Mouse (Mus musculus) adrenal gland, adult 8-10 months (tissue): ENCODE measurements around the gene Aunip. TPM values are rescaled to one million over a fixed set of nuclear protein-coding genes. Genes with fewer than 3 reads are reported as not detected.

Source experiments
- DNase-seq: peaks from one replicate; pipeline ENCODE4 v3.0.0; 2022
- total RNA-seq, 4 experiments: library from RNA; stranded (reverse); gene quantifications; 2 replicates each; pipeline ENCODE4 v1.2.4; 2022

Aunip gene
- total RNA-seq, 4 experiments from 2014 or later = 0.66 to 2.4 (median 2.2) TPM

DNA sequence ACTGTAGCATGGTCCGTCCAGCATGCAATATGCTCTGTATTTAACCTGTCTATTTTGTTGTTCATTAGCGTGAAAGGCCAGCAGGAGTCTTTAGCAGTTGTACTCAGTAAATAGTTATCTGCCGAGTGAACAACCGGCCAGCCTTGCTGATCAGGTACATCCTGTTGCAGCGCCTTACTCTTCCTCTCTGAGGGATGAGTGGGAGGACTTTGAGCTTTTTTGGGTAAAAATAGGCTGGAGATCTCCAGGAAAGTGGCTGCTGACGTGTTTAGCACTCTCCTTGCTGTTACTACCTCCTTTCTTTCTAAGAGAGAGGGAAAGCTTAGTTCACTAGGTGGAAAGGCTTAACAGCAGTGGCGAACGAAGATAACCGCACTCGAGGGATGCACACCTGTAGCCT lies 6.9 kb downstream of the Aunip start:
- DNase-seq = no peak

GRCm38 (mm10) chr4:134518541-134518940 lies 7.7 kb downstream of the Aunip start:
- DNase-seq = no peak

DNA sequence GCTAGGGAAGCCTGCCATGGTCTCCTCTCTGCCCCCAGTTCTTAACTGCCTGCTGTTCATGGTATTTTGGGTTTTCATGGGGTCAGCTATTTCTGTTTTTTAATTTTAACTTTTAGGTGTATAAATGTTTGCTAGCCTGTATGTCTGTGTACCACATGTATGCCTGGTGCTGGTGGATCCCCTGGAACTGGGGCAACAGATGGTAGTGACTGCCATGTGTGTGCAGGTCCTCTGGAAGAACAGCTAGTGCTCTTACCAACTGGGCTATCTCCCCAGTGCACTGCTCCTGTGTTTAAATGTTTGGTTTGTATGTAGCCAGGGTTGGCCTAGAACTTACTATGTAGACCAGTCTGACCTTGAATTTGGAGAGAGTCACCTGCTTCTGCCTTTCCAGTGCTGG lies 8.5 kb downstream of the Aunip start:
- DNase-seq = no peak

GRCm38 (mm10) chr4:134523447-134523846 lies 12.6 kb downstream of the Aunip start:
- DNase-seq = no peak

DNA sequence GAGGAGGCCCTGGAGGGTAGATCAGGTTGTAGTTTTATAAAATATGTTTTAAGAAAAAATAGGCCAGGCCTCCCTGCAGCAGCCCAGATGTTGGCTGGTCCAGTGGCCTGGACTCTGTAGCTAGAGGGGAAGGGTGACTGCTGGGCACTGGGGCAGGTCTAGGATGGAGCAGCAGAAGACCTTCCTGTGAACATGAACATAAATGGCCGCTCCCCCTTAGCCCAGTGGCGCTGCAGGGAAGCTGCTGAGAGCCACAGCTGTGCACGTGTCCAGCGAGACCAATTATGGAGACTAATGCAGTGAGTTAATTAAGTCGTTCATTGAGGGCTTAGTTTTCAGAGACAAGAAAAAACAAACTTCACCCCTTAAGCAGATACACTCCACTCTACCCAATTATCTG lies 15.0 kb downstream of the Aunip start:
- DNase-seq = no peak

DNA sequence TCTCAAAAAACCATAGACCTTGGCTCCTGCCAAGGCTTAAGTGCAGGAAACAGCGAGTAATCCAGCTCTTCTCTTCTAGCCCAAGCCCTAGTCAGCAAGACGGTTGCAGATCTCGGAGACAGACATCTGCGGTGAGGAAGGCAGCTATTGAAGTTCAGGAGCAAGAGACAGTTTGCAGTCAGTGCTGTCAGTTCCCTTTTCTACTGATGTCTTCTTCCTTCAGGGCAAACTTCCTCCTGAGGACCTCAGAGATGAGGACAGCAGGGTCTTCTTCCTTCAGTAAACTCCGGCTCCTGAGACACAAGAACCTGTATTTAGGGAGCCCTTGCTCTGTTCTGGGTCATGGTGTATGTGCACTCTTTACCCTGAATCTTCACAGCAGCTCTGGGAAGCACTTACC lies 15.4 kb downstream of the Aunip start:
- no peak for DNase-seq

GRCm38 (mm10) chr4:134532928-134533327 lies 22.1 kb downstream of the Aunip start:
- no peak for DNase-seq

GRCm38 (mm10) chr4:134533421-134533820 lies 22.6 kb downstream of the Aunip start:
- DNase-seq = no peak

DNA sequence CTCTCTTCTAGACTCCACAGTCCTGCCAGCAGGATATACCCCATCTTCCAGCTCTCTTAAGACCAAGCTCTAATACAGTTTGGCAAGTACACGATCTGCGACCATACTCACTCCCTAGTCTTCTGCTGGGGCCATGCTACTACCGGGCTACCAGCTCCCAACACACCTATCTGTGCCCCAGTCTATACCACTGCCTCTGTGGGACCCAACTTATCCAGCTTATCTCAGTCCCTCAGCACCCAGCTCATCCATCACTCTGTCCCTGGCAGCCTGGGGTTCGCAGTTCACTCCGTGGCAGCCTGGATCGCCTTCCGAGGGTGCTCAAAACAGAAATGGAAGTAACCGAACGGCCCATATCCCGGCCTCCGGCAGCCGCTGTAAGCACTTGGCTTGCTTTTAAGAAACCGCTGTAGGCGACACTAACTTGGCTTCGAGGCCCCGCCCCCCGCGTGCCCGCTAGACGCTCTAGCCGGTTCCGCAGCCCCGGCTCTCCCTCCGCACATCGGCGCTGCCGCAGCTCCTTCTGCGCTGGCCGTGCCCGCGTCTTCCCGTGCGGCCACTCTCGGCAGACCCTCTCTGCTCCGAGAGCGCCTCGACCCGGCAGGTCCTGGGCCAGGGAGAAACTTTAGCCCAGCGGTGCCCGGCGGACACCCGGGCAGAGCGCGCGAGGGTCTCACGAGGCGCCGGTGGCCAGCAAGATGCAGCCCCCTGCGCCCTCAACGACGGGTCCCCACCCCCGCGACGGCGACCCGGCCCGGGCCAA lies 23.5 kb downstream of the Aunip start:
- DNase-seq = peak; percentile 70

DNA sequence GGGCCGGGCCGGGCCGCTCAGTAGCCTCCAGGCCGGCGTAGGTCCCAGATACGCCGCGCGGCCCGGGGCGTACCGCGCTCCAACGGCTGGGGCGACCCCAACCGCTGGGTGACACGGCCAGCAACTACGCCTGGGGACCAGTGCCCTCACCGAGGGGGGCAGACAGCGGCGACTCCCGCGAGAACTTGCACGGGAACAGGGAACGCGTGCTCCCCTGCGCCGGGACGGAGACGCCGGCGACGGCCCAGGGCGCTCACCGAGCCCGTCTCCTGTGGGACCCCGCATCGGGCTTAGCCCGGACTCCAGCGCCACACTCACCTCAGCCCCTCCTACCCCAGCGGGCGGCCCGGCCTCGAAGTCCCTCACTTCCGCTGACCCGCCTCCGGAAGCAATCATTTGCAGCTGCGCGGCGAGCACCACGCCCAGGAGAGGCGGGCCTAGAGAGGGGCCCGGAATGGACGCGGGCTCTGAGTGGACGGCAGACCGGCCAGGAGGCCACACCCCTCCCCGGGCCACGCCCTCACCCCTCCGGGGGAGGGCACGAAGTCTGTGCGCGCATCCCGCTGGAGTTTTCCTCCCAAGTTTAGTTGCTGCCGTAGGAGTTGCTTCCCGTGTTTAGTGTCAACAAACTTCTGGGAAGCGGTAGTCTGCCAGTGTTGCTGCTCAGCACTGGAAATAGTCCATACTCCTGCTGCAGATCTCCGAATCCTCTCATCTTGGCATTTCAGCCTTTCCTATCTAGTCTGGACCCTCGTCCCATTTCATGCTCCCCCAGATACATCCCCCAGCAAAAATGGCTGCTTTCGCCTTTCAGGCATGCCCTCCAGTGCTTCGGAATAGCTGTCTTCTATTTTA lies 24.4 kb downstream of the Aunip start, which contains the start of gene Mtfr1l:
TSS of gene Mtfr1l (minus strand) at position 456 of the 855 bp plus-strand sequence.
- DNase-seq = peak; percentile 98

DNA sequence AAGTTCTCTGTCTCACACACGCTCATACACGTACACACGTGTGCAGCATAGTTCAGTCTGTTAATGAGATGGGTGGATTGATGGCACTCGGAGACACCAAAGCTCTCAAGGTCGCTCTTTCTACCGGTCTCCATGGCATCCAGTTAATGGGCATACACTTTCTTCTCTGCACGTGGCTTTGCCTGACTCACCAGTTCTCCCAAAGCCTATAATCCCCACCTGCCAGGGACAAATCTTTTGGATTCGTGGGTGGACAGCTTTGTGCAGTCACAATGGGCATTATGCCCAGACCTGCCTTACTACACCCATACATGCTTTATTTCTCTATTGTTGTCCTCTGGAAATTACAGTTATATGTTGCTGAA lies 25.0 kb downstream of the Aunip start:
- DNase-seq = peak; percentile 69

GRCm38 (mm10) chr4:134538997-134539580 lies 28.3 kb downstream of the Aunip start:
- no peak for DNase-seq

DNA sequence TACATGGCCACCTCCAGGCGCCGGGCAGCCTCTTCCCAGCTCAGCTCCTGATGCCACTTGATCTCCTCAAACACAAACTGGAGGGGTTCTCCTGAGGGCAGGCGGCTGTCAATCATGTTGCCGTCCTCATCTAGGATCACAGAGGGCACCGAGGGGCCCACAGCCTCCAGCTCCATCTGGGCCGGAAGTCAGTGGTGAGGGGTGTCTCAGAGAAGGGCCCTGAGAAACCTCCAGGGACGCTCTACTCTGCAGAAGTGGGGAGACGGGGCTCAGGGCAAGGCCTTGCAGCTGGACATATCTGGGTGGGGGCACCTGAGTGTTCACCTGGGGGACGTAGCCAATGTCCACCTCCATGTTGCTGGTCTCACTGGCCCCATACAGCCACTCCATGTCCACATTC lies 31.9 kb downstream of the Aunip start:
- DNase-seq = no peak

DNA sequence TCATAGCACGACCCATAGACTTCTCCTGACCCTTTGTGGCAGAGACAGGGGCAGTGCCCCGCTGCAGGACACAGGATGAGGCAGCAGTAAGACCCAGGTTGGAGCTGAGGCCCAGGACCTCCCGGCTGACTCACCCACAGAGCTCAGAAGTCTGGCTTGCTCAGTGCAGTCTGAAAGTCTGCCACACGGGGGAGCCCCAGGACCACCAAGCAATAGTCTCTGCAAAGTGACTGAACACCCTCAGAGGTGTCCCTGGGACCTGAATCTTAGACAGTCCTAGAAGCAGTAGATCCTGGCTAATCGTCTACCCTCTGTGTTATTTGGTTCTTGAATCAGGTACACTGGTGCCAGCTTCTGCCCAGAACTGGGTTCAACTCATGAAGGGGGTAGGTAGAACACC lies 32.5 kb downstream of the Aunip start:
- peak; percentile 83 for DNase-seq

GRCm38 (mm10) chr4:134546814-134547705 lies 36.3 kb downstream of the Aunip start:
- no peak for DNase-seq

GRCm38 (mm10) chr4:134548169-134548938 lies 37.6 kb downstream of the Aunip start:
- DNase-seq = no peak

DNA sequence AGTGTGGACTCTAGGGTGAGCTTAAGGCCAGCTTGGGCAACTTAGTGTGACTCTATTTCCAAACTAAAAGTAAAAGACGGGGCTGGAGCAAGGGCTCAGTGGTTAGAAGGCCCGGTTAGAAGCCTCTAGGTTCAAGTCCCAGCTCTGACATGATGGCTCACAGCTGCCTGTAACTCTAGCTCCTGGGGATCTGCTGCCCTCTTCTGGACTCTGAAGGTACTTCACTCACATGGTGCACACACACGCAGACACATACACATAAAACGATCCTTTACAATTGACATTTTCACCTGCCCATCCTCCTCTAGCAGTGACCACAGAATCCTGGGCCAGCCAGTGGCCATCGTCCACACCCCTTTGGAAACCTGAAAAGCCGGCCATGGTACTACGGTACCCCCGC lies 39.1 kb downstream of the Aunip start:
- DNase-seq = no peak

DNA sequence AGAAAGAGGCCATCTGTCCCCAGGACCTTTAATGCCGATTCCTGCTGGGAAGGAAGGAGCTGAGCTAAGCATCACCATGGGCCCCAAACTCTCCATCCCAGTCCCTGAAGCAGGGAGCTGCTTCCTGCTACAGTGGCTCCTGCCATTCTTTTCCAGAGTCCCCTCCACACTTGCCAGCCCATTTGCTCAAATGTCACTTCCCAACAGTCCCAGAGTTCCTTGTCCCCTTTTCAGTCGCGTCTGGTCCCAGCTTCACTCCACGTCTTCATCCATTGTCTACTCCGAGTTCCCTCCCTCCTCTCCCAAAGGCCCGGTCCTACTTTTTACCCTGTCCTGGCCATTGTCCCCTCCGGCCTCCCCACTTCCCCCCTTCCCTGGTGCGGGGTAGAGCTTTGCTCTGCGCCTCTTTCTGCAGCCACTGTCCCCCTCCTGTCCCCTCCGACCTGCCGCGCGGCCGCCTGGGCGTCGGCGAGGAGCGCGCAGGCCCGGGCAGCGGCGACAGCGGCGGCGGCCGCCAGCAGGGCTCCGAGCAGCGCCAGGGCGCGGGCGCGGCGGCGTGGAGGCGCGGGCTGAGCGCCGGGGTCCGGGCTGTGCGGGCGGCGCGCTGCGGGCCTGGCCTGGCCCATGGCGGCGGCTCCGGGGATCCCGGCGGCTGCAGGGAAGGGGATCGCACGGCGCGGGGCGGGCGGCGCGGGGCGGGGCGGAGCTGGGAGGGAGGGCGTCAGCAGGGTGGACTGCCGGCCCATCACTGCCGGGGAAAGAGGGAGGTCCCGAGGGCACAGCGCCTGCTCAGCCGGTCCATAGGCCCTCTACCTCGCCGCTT lies 40.9 kb downstream of the Aunip start, which contains the start of gene Selenon:
TSS of gene Selenon (minus strand) at position 673 of the 823 bp plus-strand sequence.
- peak; percentile 58 for DNase-seq

- DNase-seq = no peak
Observed at GRCm38 (mm10) chr4:134553631-134554030, 42.8 kb downstream of the Aunip start.

GRCm38 (mm10) chr4:134555956-134556580 lies 45.3 kb downstream of the Aunip start:
- no peak for DNase-seq
